Mouse (Mus musculus) fibroblast of lung, adult 2 months (primary cell): ENCODE measurements at regions not wholly inside any gene's neighbourhood (a gene's known extent, or its start where the extent isn't known, plus 50 kb on each side); places are given as distances from the start of the nearest gene placed in this dataset.

Source experiments
- DNase-seq: peaks from one replicate; pipeline ENCODE4 v3.0.0-alpha.2; 2011; ENCODE audit warnings: low read depth

GRCm38 (mm10) chr13:78580863-78581595, 381.5 kb upstream of the Nr2f1 start:
- DNase-seq = no peak

DNA sequence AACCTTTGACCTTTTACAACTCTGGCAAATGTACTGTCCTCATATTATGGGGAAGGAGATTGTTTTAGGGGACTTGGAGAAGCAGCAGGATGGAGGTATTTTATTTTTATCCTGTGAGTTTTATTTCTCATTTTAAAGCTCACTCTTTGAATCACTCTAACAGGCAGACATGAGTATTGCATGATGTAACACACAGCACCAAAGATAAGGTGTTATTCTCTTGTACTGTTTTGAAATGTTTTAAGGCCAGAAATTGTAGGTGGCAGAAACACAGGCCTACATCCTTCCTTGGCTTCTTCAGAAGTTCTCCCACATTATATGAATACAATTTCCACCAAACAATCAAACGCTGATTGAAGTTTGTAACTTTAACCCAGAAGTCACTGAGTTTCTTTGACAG, 377.9 kb upstream of the Nr2f1 start:
- no peak for DNase-seq

GRCm38 (mm10) chr13:78576300-78577296, 377.0 kb upstream of the Nr2f1 start:
- no peak for DNase-seq

DNA sequence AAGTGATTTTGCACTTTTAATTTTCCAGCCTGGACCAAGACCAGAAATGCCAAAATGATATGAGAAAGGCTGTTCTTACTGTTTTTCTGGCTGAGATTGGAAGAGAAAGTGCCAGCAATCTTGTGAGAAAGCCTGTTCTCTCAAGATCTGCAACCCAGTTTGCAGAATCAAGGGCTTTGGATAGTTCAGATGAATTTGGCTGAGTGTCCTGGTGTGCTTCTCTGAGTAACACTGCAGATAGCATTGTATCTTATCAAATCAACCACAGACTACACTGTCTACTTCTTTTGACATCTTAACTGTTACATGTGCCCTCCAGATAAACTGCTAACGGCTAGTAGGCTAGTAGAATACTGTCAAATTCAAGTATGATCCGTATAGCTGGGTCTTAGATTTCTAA, 371.5 kb upstream of the Nr2f1 start:
- peak; percentile 2 for DNase-seq

GRCm38 (mm10) chr13:78524446-78524937, 324.9 kb upstream of the Nr2f1 start:
- DNase-seq = no peak

DNA sequence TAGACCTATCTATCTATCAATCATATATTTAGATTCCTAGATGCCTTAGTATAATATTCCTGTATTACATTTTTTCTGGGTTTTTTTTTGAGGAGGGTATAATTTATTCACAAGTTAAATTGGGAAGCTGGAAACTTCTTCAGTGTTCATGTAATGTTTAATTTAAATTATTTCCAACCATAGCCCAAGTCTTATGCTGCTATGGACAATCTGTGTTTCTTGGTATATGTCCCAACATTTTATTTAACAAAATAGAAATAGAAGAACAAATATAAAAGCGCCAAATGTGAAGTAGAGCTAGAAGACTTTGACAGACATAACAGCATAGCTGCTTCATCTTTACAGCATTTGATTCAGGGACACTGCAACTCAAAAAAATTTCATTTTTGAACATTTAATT, 321.2 kb upstream of the Nr2f1 start:
- DNase-seq = no peak

DNA sequence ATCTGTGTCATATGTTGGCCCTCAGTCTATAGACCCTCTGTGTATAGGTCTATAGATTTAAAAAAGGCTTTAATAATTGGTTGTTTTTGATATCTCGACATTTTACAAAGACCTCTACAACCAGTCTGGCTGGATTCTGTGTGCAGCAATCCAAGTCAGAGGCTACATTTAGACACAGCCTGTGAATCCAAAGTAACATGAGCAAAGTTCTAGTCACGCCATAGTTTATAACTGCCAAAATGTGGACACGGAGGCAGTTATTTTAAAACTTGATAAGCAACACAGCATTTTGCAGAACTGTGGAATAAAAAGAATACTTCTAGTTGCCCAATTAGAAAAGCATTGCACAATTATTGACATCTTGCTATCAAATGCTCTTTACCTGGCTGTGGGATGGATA, 320.6 kb upstream of the Nr2f1 start:
- no peak for DNase-seq

DNA sequence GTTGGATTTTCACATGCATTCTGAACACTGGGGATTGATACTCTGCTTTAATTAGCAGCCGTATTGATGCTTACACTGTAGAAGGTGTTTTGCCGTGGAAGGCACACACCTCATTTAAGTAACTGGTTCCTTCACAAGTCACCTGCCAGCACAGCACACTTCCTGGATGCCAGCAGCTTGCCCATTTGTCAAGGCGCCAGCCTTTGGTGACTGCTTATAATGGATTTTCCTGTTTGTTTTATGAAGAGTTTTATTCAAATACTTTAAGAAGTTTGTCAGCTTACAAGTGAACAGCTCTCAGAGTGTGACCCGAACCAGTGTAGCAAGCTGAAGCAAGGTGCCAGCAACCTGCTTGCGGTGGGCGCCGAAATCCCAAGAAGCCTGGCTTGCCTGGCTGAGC, 301.0 kb upstream of the Nr2f1 start:
- no peak for DNase-seq

- DNase-seq = no peak
Measured at GRCm38 (mm10) chr13:78483760-78484357, 284.3 kb upstream of the Nr2f1 start.

DNA sequence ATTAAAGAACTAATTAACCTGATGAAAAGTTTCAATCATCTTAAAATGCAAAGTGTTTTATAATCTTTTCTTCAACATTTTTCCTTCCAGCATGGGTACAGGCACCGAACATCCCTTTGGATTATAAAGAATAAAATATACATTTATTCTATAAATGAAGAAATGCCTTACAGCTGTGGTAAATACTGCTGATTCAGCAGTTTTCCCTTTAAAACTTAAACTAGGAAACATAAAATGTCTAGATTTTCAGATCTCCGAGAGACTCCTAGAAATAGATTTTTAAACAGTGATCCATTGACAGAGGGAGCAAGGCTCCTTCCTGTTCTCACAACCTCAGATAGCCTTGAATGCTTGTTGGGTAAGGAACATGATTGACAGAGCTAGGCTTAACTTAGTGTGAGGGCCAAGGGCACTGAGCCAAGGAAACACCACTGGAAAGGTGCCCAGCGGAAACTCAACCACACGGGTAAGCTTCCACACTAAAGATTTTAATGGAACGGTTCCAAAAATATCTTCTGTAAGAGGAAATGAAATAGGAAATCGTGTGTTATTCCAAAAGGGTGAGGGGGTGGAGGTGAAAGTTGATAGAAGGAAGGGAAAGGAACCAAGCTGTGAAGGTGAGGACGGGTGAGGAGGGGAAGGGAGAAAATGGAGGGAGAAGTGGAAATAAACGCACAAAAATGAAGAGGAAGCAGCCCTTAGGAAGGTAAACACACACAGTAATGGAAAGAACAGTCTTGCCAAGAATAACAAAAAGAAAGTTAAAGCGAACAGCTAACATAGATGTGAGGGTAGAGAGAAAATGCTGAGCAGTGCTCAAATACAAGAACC, 283.6 kb upstream of the Nr2f1 start:
- DNase-seq = no peak

GRCm38 (mm10) chr13:78451333-78452070, 251.9 kb upstream of the Nr2f1 start:
- no peak for DNase-seq

GRCm38 (mm10) chr13:78446726-78447031, 247.1 kb upstream of the Nr2f1 start:
- no peak for DNase-seq

GRCm38 (mm10) chr13:78445891-78446725, 246.6 kb upstream of the Nr2f1 start:
- no peak for DNase-seq

- DNase-seq = no peak
Measured at GRCm38 (mm10) chr13:78444691-78445349, 245.3 kb upstream of the Nr2f1 start.

- DNase-seq = no peak
Measured at GRCm38 (mm10) chr13:78428469-78428868, 228.9 kb upstream of the Nr2f1 start.

DNA sequence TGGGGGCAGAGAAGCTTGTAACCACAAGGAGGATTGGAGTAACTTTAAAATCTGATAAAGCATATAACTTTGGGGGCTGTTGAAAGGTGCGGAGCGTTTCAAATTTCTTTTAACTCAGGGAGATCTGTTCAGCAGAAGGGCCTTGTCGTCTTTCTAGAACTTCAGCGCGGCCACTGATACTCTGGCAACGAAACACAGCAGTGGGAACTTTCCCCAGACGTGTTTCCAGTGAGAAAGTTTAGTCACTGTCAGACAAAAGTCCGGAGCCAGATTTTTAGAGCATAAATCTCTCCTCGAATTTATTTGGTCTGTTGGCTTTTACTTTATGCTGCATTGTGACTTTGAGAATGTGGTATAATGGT, 228.5 kb upstream of the Nr2f1 start:
- DNase-seq = peak; percentile 55

DNA sequence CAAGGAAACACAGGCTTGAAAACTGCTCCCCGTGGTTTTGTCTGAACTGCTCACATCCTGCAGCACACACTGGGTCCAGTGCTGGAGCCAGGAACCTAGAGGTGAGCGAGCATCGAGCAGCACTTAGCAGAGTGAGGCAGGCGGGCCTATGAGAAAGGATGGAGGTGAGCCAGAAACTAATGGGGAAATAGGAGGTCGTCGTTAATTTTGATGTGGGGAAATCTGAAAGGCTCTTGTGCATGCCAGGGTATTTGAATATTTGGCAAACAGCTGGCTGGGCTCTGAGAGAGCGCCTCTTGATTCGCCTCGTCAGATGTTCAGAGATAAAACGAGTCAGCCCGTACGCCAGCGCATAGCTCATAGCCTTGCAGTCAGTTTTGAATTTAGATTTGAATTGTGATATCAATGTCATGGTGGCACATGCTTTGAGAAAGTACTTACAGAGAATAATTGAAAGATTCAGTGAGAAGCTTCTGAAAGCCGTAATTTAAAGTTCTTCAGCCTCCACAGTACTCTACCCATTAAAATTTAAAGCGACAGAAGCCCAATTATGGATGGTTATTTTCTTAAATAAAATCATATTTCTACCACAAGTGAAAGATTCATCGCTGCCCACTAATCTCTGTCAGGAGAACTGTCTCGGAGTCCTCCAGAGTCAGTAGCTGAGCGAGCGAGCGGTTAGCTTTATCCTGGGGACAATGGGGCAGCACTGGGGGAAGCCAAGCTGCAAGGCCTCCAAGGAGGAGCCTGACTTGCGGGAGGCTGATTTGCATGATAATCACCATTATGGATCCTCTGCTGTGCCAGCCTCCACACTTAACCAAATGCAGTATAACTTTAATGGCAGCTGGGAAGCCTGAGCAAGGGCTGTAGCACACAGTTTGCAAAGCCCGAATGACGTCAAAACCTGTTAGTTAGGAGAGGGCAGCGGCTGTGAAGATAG, 227.9 kb upstream of the Nr2f1 start:
- no peak for DNase-seq

DNA sequence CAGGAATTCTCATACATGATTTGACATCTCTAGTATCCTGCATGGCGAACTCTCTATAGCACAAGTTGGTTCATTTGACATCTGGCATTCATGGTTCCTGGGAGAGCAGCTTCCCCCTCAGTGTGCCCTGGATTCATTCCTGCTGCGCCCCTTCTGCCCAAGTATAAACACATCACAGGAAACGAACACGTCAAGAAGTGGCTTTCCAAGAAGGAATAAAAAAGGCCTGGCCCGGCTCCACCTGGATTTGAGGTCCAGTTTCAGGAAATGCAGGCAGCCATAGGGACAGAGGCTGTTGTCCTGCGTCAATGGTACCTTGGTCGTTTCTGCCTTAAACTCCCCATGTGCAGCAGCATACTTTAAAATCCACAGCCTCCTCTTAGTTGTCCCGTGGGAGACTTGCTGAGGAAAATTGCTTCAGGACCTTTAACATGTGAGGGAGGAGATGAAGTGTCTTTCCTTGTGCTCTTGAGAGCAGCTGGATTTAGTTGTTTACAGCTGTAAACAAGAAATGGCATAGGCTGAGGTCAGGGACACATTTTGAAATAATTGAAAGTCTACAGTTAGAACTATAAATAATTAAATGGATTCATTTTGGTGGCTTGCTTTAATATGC, 226.9 kb upstream of the Nr2f1 start:
- no peak for DNase-seq
